Mouse (Mus musculus): Measurements from ENCODE around the gene Kcnj1.

- no peak for TF ChIP-seq CTCF (IDR thresholded peaks at IDR 0.05; ENCODE audit: extremely low read depth, insufficient read length, insufficient replicate concordance, low read depth, low read length)
- no peak for TF ChIP-seq POLR2A (IDR thresholded peaks at IDR 0.05; ENCODE audit: low read depth, low read length)
These were observed 42.7 kb downstream of the Kcnj1 start for GRCm38 (mm10) chr9:32414956-32415355.

Measured in small intestine, adult 2 months (tissue).